Mouse (Mus musculus) heart, embryonic 13.5 days (tissue): ENCODE results near the gene Spred1. TPM values are rescaled to one million over a fixed set of nuclear protein-coding genes. Genes with fewer than 3 reads are reported as not detected.
"Not testable (repeated sequence)": the region's sequence is repeated elsewhere in the genome, so short reads cannot be mapped to it uniquely, and the experiment has no call there.

Source experiments
- ATAC-seq: fragments of 200-750 bp; cut with Nextera tagmentation; 2 replicates; pipeline ENCODE4 v1.8.0; 2017; ENCODE audit warnings: moderate TSS enrichment; ENCODE audit not compliant: insufficient number of reproducible peaks, low FRiP score, low TSS enrichment; ENCODE audit errors: extremely low read depth
- H3K27ac ChIP-seq: fragments of 300-500 bp; sonication (generic); replicated peaks from 2 replicates; pipeline ENCODE4 v1.5.1; 2015; ENCODE audit warnings: moderate library complexity, mild to moderate bottlenecking, inconsistent platforms
- H3K27me3 ChIP-seq: fragments of 300-500 bp; sonication (generic); replicated peaks from 2 replicates; pipeline ENCODE4 v1.6.1; 2015; ENCODE audit warnings: mild to moderate bottlenecking, inconsistent platforms
- H3K36me3 ChIP-seq: fragments of 300-500 bp; sonication (generic); 2 replicates; pipeline ENCODE4 v1.6.1; 2015; ENCODE audit warnings: mild to moderate bottlenecking, inconsistent platforms
- H3K4me1 ChIP-seq: fragments of 300-500 bp; sonication (generic); 2 replicates; pipeline ENCODE4 v1.6.1; 2015; ENCODE audit warnings: inconsistent platforms
- H3K4me2 ChIP-seq: fragments of 300-500 bp; sonication (generic); 2 replicates; pipeline ENCODE4 v1.6.1; 2015; ENCODE audit warnings: inconsistent platforms, mild to moderate bottlenecking, moderate library complexity
- H3K4me3 ChIP-seq: fragments of 300-500 bp; sonication (generic); 2 replicates; pipeline ENCODE4 v1.5.1; 2015; ENCODE audit warnings: moderate library complexity, mild to moderate bottlenecking, inconsistent platforms
- H3K9ac ChIP-seq: fragments of 300-500 bp; sonication (generic); 2 replicates; pipeline ENCODE4 v1.6.1; 2015; ENCODE audit warnings: inconsistent platforms, mild to moderate bottlenecking, moderate library complexity
- H3K9me3 ChIP-seq: fragments of 300-500 bp; sonication (generic); 2 replicates; pipeline ENCODE4 v1.6.1; 2016; ENCODE audit warnings: inconsistent platforms
- WGBS: fragments of 180-500 bp; shearing (Covaris S2); methylation state at CpG from one replicate; pipeline ENCODE4 v1.1.7; 2015; ENCODE audit warnings: mixed read lengths; 5-methylcytosine and 5-hydroxymethylcytosine counted together
- polyA plus RNA-seq: library from polyadenylated mRNA; unstranded; fragments of >200 nt; fragmentation: Nextera tagmentation; extraction: Ambion mirVana; gene quantifications from 2 replicates; pipeline ENCODE4 v1.2.1, GENCODE M21; 2015

The Spred1 gene
- polyA plus RNA-seq, 1 experiment from 2014 or later = 3.8 TPM

GRCm38 (mm10) chr2:117120246-117121211 lies 645 bp upstream of the Spred1 start:
- ATAC-seq = peak; percentile 62
- Histone ChIP-seq H3K4me2 (peak overlapping the region; percentile 88), H3K4me3 (peak overlapping the region; percentile 92), H3K27me3 (no peaks in the 10 kb centered on the region), H3K9me3 (no peaks in the 10 kb centered on the region), H3K4me1 (peaks cover 20% of the 10 kb centered on the region), H3K9ac (peak overlapping the region; percentile 99), H3K27ac (peak overlapping the region; percentile 100), H3K36me3 (no peaks in the 10 kb centered on the region)
- WGBS = under 1% methylated on average over 81 of the region's 101 CpGs

DNA sequence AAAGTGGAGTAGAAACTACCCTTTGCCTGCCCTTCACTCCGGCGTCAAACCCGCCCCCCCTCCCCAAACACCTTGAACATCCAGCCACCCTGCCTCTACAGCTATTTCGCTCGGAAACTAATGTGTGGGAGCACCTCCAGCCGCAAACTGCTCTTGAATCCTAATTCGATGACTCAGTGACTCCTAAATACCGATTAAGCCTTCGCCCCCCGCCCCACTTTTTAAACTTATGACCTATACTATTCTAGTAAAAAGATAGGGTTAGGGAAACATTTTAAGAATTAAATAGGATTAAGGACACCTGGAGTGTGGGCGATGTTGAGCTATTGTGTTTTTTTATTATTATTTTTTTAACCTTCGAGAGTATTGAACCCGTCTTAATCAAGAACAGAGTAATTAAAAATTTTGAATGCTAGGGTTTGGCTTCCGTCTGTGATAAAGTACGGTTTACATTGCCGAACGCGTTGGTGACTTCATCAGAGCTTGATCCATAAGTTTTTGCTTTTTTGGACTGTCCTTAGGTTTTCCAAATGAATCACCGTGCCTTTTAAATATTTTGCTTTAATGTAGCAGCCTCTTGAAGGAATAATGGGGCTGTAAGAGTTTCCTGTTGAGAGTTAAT lies 921 bp downstream of the Spred1 start:
- Histone ChIP-seq H3K36me3 (no peaks in the 10 kb centered on the region), H3K4me3 (peak overlapping the region; percentile 92), H3K27ac (peak overlapping the region; percentile 100), H3K4me2 (peak overlapping the region; percentile 88), H3K9me3 (no peaks in the 10 kb centered on the region), H3K27me3 (no peaks in the 10 kb centered on the region), H3K9ac (peak overlapping the region; percentile 99), H3K4me1 (peaks cover 25% of the 10 kb centered on the region)
- no peak for ATAC-seq
- under 1% methylated on average over 19 of the region's 19 CpGs for WGBS

DNA sequence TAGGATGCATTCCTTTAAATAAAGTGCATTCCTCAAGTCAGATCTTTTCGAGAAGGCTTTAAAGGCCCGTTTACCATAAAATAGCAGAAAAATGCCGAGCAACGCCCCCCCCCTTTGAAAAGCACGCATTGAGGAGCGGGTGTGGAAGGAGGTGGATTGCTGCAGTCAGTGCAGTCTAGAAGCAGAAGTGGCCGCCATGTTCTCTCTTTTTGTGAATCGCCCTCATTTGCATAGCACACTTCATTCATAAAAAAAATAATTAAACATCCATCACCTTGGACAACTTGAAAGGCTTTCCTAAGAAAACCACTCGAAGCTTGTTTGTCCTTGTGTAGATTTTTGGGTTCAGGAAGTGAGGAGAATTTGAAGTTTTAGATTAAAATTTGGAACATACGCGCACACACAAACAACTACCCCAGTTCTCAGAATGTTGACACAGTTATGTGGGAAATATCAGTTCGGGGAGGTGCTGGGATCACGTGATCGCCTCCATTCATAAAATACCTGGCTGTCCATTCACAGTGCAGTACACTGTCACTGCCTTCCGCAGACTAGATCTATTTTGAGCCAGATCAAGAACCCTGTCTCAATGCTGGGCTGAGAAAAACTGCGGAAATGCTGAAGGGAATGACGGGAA lies 1.6 kb downstream of the Spred1 start:
- Histone ChIP-seq H3K4me1 (peaks cover 30% of the 10 kb centered on the region), H3K4me3 (peak overlapping the region; percentile 92), H3K27me3 (no peaks in the 10 kb centered on the region), H3K27ac (peak overlapping the region; percentile 100), H3K9ac (peak overlapping the region; percentile 99), H3K36me3 (0 out of 2 replicates have a peak, but pooled peaks cover 3% of the 10 kb centered on the region), H3K4me2 (peak overlapping the region; percentile 88), H3K9me3 (no peaks in the 10 kb centered on the region)
- WGBS = 3% methylated on average over 17 of the region's 17 CpGs
- ATAC-seq = peak; percentile 20; the same call in 1 of the 2 replicates

GRCm38 (mm10) chr2:117123701-117124100 lies 2.5 kb downstream of the Spred1 start:
- Histone ChIP-seq H3K9me3 (no peaks in the 10 kb centered on the region), H3K9ac (peak overlapping the region; percentile 54; the same call in 1 of the 2 replicates), H3K27ac (no peak overlapping the region), H3K4me2 (peak overlapping the region; percentile 88), H3K4me1 (peaks cover 39% of the 10 kb centered on the region), H3K36me3 (0 out of 2 replicates have a peak, but pooled peaks cover 3% of the 10 kb centered on the region), H3K27me3 (no peaks in the 10 kb centered on the region), H3K4me3 (peak overlapping the region; percentile 92)
- no peak for ATAC-seq
- WGBS = 36% methylated on average over 3 of the region's 3 CpGs

- no peaks in the 10 kb centered on the region for H3K9me3 ChIP-seq
- H3K27ac ChIP-seq = no peak overlapping the region
- 0 out of 2 replicates have a peak, but pooled peaks cover 3% of the 10 kb centered on the region for H3K36me3 ChIP-seq
- 79% methylated on average over 2 of the region's 2 CpGs for WGBS
- no peak overlapping the region for H3K4me2 ChIP-seq
- no peak for ATAC-seq
- no peak overlapping the region for H3K4me3 ChIP-seq
- no peaks in the 10 kb centered on the region for H3K27me3 ChIP-seq
- peaks cover 33% of the 10 kb centered on the region for H3K4me1 ChIP-seq
- no peak overlapping the region for H3K9ac ChIP-seq
These were observed 3.7 kb downstream of the Spred1 start for GRCm38 (mm10) chr2:117124839-117125238.

- Histone ChIP-seq H3K9me3 (no peaks in the 10 kb centered on the region), H3K27ac (no peak overlapping the region), H3K4me1 (peaks cover 32% of the 10 kb centered on the region), H3K4me3 (no peak overlapping the region), H3K4me2 (no peak overlapping the region), H3K36me3 (0 out of 2 replicates have a peak, but pooled peaks cover 3% of the 10 kb centered on the region), H3K9ac (no peak overlapping the region), H3K27me3 (no peaks in the 10 kb centered on the region)
- ATAC-seq = no peak
- 70% methylated on average over 2 of the region's 2 CpGs for WGBS
These were observed 8.0 kb downstream of the Spred1 start for GRCm38 (mm10) chr2:117129156-117129555.

GRCm38 (mm10) chr2:117131041-117131440 lies 9.9 kb downstream of the Spred1 start:
- H3K9me3 ChIP-seq, H3K4me2 ChIP-seq, H3K27me3 ChIP-seq, H3K36me3 ChIP-seq, ATAC-seq, H3K9ac ChIP-seq, H3K4me3 ChIP-seq, H3K27ac ChIP-seq: not testable (repeated sequence)
- 83% methylated on average over 7 of the region's 7 CpGs for WGBS
- H3K4me1 ChIP-seq = peaks cover 24% of the 10 kb centered on the region

- no peak overlapping the region for H3K4me3 ChIP-seq
These were observed 10.7 kb downstream of the Spred1 start for GRCm38 (mm10) chr2:117131910-117132309.

GRCm38 (mm10) chr2:117133541-117133940 lies 12.4 kb downstream of the Spred1 start:
- H3K4me2 ChIP-seq = no peak overlapping the region
- H3K4me1 ChIP-seq = peaks cover 17% of the 10 kb centered on the region
- no peaks in the 10 kb centered on the region for H3K9me3 ChIP-seq
- H3K36me3 ChIP-seq = no peaks in the 10 kb centered on the region
- WGBS = 69% methylated on average over 2 of the region's 2 CpGs
- no peak overlapping the region for H3K27ac ChIP-seq
- no peaks in the 10 kb centered on the region for H3K27me3 ChIP-seq
- H3K4me3 ChIP-seq = no peak overlapping the region
- ATAC-seq = no peak
- H3K9ac ChIP-seq = no peak overlapping the region

More at GRCm38 (mm10) chr2:117131910-117132309, 10.7 kb downstream of the Spred1 start:
- no peak for ATAC-seq
- Histone ChIP-seq H3K27ac (no peak overlapping the region), H3K36me3 (0 out of 2 replicates have a peak, but pooled peaks cover 3% of the 10 kb centered on the region), H3K4me2 (no peak overlapping the region), H3K4me1 (peaks cover 27% of the 10 kb centered on the region), H3K27me3 (no peaks in the 10 kb centered on the region), H3K9me3 (no peaks in the 10 kb centered on the region), H3K9ac (no peak overlapping the region)
- 60% methylated on average over 1 of the region's 1 CpGs for WGBS

DNA sequence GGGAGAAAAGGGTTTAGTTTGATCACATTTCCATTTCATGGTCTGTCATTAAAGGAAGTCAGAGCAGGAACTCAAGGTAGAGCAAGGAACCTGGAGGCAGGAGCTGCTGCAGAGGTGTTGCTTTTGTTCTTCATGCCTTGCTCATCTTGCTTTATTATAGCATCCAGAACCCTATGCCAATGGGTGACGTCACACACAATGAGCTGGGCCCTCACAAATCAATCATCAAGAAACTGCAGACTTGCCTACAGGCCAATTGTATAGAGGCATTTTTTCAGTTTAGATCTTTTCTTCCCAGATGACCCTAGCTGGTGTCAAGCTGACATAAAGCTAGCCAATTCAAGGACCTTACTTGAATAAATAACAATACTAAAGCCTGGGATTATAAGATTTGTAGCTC lies 16.6 kb downstream of the Spred1 start:
- Histone ChIP-seq H3K4me3 (no peak overlapping the region), H3K4me1 (peaks cover 32% of the 10 kb centered on the region)
- WGBS = 67% methylated on average over 1 of the region's 1 CpGs

DNA sequence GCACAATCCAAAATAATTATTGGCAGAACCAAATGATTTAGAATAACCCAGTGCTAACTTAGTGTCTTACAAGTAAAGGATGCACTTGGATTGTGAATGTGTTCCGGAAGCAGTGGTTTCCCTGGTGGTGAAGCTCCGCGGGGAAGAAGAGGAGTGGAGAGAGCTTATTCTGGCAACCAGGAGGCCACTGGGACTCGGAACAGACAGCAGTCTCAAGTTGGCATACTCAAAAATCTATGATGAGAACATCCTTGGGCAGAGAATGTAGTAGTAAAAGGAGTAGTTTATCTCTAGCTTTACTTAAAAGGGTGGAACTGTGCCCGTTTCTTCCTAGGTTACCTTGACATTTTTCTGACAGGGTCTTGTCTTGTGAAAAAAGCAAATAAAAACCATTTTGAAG lies 17.8 kb downstream of the Spred1 start:
- H3K27ac ChIP-seq = no peak overlapping the region
- 78% methylated on average over 5 of the region's 5 CpGs for WGBS

More for the DNA sequence above, 16.6 kb downstream of the Spred1 start:
- H3K36me3 ChIP-seq = no peaks in the 10 kb centered on the region
- H3K27ac ChIP-seq = no peak overlapping the region
- H3K9ac ChIP-seq = no peak overlapping the region
- no peaks in the 10 kb centered on the region for H3K9me3 ChIP-seq
- ATAC-seq = no peak
- no peaks in the 10 kb centered on the region for H3K27me3 ChIP-seq
- H3K4me2 ChIP-seq = no peak overlapping the region

More for the DNA sequence above, 17.8 kb downstream of the Spred1 start:
- ATAC-seq = no peak
- no peaks in the 10 kb centered on the region for H3K9me3 ChIP-seq
- H3K4me2 ChIP-seq = no peak overlapping the region
- H3K4me1 ChIP-seq = peaks cover 31% of the 10 kb centered on the region
- no peak overlapping the region for H3K9ac ChIP-seq
- no peaks in the 10 kb centered on the region for H3K27me3 ChIP-seq
- no peaks in the 10 kb centered on the region for H3K36me3 ChIP-seq
- no peak overlapping the region for H3K4me3 ChIP-seq
